ENCODE assay signal across 13 mouse cellular contexts in the genomic region with DNA sequence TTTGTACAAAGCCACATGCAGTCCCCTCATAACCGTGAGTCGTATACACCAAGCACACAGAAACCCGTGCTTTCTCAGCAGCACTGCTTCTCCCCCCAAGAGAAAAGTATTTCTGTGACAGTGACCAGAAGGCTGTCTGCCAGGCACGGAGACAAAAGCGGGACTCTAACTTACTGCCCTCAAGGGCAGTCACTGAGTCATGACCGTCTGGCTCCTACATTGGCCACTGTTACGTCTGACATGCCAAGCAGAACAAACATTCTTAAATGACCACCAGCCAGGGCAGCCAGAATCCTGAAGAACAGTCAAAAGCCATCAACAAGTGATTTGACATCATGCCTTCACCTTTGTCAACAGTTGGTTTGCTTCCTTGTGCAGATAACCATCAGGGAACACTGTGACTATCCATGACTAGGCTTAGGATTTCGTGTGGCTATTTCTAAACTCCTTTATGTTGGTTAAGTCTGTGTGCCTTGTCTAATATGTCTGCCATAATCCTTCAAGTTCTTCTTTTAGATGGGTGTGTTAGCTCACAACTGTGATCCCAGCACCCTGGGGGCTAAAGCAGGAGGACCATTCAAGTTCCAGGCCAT. TPM values are rescaled to one million over a fixed set of nuclear protein-coding genes. Genes with fewer than 3 reads are reported as not detected.
DNase-seq lines count a peak whose midpoint lies in the region.
"Had no signal": no experiment of that assay in that cellular context is flagged by ENCODE, and none has a peak within 500 bp of the region (broad histone marks: within the 10 kb centered on the region; RNA-seq: fewer than 3 reads in every experiment).

No protein-coding gene starts in this region.

- DNase-seq in ovary, postnatal 36 days (ENCODE audit: low spot score): peak; percentile 6
- no peak for DNase-seq in ovary, postnatal 14 days (ENCODE audit: low spot score)
- DNase-seq in adrenal gland, postnatal 10 days: peak; percentile 59
- peak; percentile 55 for DNase-seq in kidney, adult 9 months
- no peak for DNase-seq in cerebellum, adult 8-10 months
- DNase-seq in thymus, postnatal 14 days: no peak
- no peak for DNase-seq in left cerebral cortex, postnatal 4 days
- DNase-seq: cerebellum, postnatal 36 days; gastrocnemius, postnatal 25 days; heart, postnatal 10 days; layer of hippocampus, adult 9-11 months; lung, postnatal 10 days; right cerebral cortex, postnatal 4 days had no signal

- intact Hi-C loops in left cerebral cortex, postnatal 4 days (cut with DNase I): no loop called here

RNA-seq across cellular contexts. Expression of gene Cdca7, which starts 36.9 kb away (rescaled TPM):
- 10 to 100 TPM in 1 of 2 experiments, 1 to 10 TPM in 1; 9.5 to 14.5 TPM for total RNA-seq in adrenal gland, postnatal 10 days (2021)
- 10 to 100 TPM; 13.3 to 17.2 TPM for total RNA-seq in left cerebral cortex, postnatal 4 days (2021)

Comparison
In these comparisons a context has a peak if more than half of its experiments do, and no peak if none do; other contexts are left out.
1. DNase-seq: peak in ovary, postnatal 36 days (single experiment), adrenal gland, postnatal 10 days (single experiment) and kidney, adult 9 months (single experiment); none in ovary, postnatal 14 days (single experiment), cerebellum, adult 8-10 months (single experiment), thymus, postnatal 14 days (single experiment) and left cerebral cortex, postnatal 4 days (single experiment).